Mouse (Mus musculus) neural tube, embryonic 12.5 days (tissue): Measurements from ENCODE around the gene Cyp2u1. TPM values are rescaled to one million over a fixed set of nuclear protein-coding genes. Genes with fewer than 3 reads are reported as not detected.
A peak's percentile ranks its signal among the peaks of the same experiment; 100 is the strongest.

ENCODE experiments used
- ATAC-seq: fragments of 200-750 bp; cut with Nextera tagmentation; 2 replicates; pipeline ENCODE4 v1.8.0; 2017; ENCODE audit warnings: low read depth, mild to moderate bottlenecking, moderate TSS enrichment, moderate library complexity; ENCODE audit not compliant: low FRiP score
- H3K27ac ChIP-seq: fragments of 300-500 bp; sonication (generic); 2 replicates; pipeline ENCODE4 v1.5.1; 2016
- H3K27me3 ChIP-seq: fragments of 300-500 bp; sonication (generic); replicated peaks from 2 replicates; pipeline ENCODE4 v1.6.1; 2016; ENCODE audit warnings: mild to moderate bottlenecking
- H3K36me3 ChIP-seq: fragments of 300-500 bp; sonication (generic); 2 replicates; pipeline ENCODE4 v1.6.1; 2016; ENCODE audit warnings: mild to moderate bottlenecking
- H3K4me1 ChIP-seq: fragments of 300-500 bp; sonication (generic); 2 replicates; pipeline ENCODE4 v1.6.1; 2016
- H3K4me2 ChIP-seq: fragments of 300-500 bp; sonication (generic); replicated peaks from 2 replicates; pipeline ENCODE4 v1.6.1; 2016; ENCODE audit warnings: mild to moderate bottlenecking
- H3K4me3 ChIP-seq: fragments of 300-500 bp; sonication (generic); 2 replicates; pipeline ENCODE4 v1.5.1; 2016
- H3K9ac ChIP-seq: fragments of 300-500 bp; sonication (generic); 2 replicates; pipeline ENCODE4 v1.6.1; 2016; ENCODE audit warnings: mild to moderate bottlenecking
- H3K9me3 ChIP-seq: fragments of 300-500 bp; sonication (generic); 2 replicates; pipeline ENCODE4 v1.6.1; 2016; ENCODE audit warnings: mild to moderate bottlenecking
- WGBS: fragments of 180-500 bp; shearing (Covaris S2); methylation state at CpG from one replicate; pipeline ENCODE4 v1.1.7; 2016; 5-methylcytosine and 5-hydroxymethylcytosine counted together
- polyA plus RNA-seq: library from polyadenylated mRNA; unstranded; fragments of >200 nt; fragmentation: Nextera tagmentation; extraction: Ambion mirVana; gene quantifications from 2 replicates; pipeline ENCODE4 v1.2.1, GENCODE M21; 2016

The Cyp2u1 gene
- polyA plus RNA-seq, 1 experiment from 2014 or later = 4.3 TPM

DNA sequence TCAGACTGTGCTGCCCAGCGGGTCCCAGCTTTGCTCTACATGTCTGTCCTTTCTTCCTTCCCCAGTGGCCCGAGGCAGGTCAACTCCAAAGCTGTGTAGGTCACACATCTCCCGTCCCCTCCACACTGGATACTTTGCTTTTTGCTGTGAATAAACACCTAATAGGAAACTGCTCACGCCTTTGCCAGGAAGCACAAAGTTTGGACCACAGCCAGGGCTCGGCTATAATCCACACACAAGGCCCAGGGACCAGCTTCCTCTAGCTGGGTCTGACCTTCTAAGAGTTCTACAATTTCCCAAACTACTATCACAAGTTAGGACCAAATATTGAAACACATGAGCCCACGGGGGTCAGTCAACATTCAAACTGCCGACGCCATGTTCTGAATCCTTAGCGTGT lies 3.9 kb downstream of the Cyp2u1 start:
- WGBS = 87% methylated on average over 9 of the region's 9 CpGs
- ATAC-seq = no peak
- Histone ChIP-seq H3K4me3 (no peak overlapping the region), H3K9ac (no peak overlapping the region), H3K4me1 (0 out of 2 replicates have a peak, but pooled peaks cover 4% of the 10 kb centered on the region), H3K27ac (no peak overlapping the region), H3K27me3 (no peaks in the 10 kb centered on the region; the same call in 1 of the 2 replicates), H3K36me3 (no peaks in the 10 kb centered on the region), H3K4me2 (no peak overlapping the region), H3K9me3 (no peaks in the 10 kb centered on the region)

DNA sequence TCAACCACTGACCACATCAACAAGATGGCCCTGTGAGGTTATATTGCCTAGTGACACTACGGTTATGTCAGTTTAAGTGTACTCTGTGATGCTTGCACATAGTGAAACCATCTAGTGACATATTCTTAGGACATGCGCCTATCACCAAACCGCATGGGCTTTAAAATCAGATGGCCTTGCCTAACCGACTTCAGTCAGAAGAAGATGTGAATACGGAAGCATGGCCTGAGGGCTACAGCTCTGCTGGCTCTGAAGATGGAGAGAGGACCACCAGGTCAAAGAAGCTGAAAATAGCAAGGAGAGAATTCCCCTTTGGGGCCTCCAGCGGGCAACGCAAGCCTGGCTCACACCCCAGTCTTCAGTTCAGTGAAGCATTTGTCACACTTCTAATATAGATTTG lies 6.1 kb downstream of the Cyp2u1 start:
- Histone ChIP-seq H3K9ac (no peak overlapping the region), H3K9me3 (no peaks in the 10 kb centered on the region), H3K27me3 (no peaks in the 10 kb centered on the region), H3K4me3 (no peak overlapping the region), H3K27ac (no peak overlapping the region), H3K36me3 (no peaks in the 10 kb centered on the region), H3K4me1 (0 out of 2 replicates have a peak, but pooled peaks cover 3% of the 10 kb centered on the region), H3K4me2 (no peak overlapping the region)
- no peak for ATAC-seq
- WGBS = 90% methylated on average over 7 of the region's 7 CpGs

DNA sequence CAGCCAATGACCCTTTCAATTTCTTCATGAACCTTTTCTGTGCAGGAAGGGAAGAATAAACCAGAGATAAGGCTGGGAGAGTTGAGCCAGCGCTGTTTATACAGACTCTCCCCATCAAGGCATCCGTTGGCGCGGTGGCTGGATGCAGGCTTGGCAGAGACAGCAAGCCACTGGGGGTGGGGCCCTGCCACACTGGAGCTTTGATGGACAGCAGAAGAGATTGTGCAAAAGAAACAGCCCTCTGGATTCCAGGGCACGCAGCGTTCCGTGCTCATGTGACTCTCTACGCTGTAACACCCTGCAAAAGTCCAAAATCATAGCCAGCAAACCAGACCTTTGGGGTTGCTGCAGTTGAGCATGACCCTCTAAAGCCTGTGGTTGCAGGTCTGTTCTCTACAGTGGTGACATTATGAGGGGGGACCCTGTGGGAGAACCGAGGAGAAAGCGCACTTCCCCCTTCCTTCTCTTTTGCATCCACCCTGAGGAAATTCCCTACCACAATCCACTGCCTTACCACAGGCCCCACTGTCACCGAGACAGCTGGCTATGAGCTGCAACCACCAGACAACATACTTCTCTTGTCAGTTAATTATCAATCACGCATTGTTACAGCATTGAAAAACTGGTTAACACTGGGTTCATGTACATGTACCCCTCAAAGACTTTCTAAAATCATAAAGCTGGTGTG lies 7.4 kb downstream of the Cyp2u1 start:
- Histone ChIP-seq H3K9me3 (no peaks in the 10 kb centered on the region), H3K4me2 (no peak overlapping the region), H3K4me1 (no peaks in the 10 kb centered on the region), H3K27me3 (no peaks in the 10 kb centered on the region), H3K9ac (no peak overlapping the region), H3K36me3 (no peaks in the 10 kb centered on the region), H3K27ac (no peak overlapping the region), H3K4me3 (no peak overlapping the region)
- 94% methylated on average over 12 of the region's 12 CpGs for WGBS
- ATAC-seq = no peak

DNA sequence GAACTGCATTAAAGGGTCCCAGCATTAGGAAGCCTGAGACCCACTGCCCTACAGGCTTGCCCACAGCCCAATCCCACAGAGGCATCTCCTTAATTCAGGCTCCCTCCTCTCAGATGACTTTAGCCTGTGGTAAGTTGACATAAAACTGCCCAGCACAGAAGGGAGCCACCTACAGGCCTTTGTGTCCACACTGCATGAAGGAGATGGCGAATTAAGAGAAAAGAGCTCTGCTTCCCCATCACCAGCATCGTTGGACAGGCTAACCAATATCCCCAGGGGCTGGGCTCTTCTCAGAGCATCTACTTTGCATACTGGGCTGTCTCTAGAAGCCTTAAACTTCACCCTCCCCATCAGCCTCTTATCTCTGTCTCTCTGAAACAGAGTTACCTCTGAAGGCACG lies 8.5 kb downstream of the Cyp2u1 start:
- Histone ChIP-seq H3K27ac (no peak overlapping the region), H3K4me1 (0 out of 2 replicates have a peak, but pooled peaks cover 4% of the 10 kb centered on the region), H3K36me3 (no peaks in the 10 kb centered on the region), H3K27me3 (no peaks in the 10 kb centered on the region), H3K4me3 (no peak overlapping the region), H3K4me2 (no peak overlapping the region), H3K9ac (no peak overlapping the region), H3K9me3 (no peaks in the 10 kb centered on the region)
- WGBS = 57% methylated on average over 3 of the region's 3 CpGs
- no peak for ATAC-seq

DNA sequence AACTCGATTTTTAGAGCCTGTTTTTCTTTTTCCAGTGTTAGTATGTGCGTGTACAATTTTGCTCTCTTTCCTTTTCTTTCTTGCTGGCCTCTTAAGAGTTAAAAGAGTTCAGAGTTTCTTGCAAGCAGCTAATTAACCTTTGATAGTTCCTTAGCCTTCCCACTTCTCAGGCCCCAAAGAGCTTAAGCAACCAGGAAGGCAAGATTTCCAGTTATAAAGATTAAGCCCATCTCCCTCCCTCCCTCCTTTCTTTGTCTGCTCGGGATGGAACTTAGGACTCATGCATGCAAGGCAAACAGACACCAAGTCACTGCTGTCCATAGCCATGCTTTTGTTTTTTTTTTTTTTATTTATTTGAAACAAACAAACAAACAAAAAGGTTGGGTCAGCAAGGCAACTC lies 10.1 kb downstream of the Cyp2u1 start:
- Histone ChIP-seq H3K27me3 (no peaks in the 10 kb centered on the region), H3K4me2 (no peak overlapping the region), H3K9ac (no peak overlapping the region), H3K27ac (no peak overlapping the region), H3K36me3 (no peaks in the 10 kb centered on the region), H3K9me3 (no peaks in the 10 kb centered on the region), H3K4me1 (0 out of 2 replicates have a peak, but pooled peaks cover 4% of the 10 kb centered on the region), H3K4me3 (no peak overlapping the region)
- 87% methylated on average over 3 of the region's 3 CpGs for WGBS
- no peak for ATAC-seq

DNA sequence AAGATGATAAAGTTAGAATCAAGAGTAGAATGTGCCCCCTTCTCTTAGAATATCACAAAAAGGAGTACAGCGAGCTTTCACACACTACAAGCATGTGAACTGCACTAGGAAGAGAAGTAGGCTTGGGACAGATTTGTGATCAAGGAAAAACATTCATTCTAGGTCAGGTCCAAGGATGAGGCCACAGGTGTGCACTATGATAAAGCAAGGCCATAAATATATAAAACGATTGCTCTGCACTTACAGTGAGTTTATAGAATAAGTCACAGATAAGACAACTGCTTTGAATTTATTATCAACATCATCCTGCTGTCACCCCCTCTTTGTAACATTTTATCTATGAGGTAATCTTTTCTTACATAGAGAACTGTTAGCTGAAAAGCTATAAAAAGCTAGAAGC lies 10.7 kb downstream of the Cyp2u1 start:
- H3K4me3 ChIP-seq = no peak overlapping the region
- no peaks in the 10 kb centered on the region for H3K27me3 ChIP-seq
- no peak for ATAC-seq
- 86% methylated on average over 2 of the region's 2 CpGs for WGBS
- 0 out of 2 replicates have a peak, but pooled peaks cover 4% of the 10 kb centered on the region for H3K4me1 ChIP-seq
- H3K36me3 ChIP-seq = no peaks in the 10 kb centered on the region
- no peak overlapping the region for H3K4me2 ChIP-seq
- no peaks in the 10 kb centered on the region for H3K9me3 ChIP-seq
- H3K27ac ChIP-seq = no peak overlapping the region
- no peak overlapping the region for H3K9ac ChIP-seq

DNA sequence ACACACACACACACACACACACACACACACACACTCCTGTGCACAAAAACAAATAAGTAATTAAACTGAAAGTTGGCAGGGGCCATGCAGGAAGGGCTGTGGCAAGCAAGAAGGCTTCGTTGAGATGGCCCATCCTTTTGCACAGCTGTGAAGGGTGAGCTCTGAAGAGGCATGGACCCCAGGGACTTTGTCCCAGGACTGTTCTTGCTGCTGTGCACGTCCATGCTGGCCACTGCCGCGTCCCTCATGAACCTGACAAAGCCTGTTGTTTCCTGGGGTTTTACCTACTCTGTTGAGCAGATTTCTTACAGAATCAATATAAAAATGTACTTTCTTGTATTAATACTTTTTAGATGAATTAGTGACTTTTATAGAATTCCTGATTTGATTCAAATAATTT lies 11.1 kb downstream of the Cyp2u1 start:
- no peaks in the 10 kb centered on the region for H3K9me3 ChIP-seq
- no peak overlapping the region for H3K4me3 ChIP-seq
- no peak overlapping the region for H3K9ac ChIP-seq
- no peaks in the 10 kb centered on the region for H3K27me3 ChIP-seq
- H3K36me3 ChIP-seq = no peaks in the 10 kb centered on the region
- H3K27ac ChIP-seq = no peak overlapping the region
- ATAC-seq = no peak
- H3K4me1 ChIP-seq = 0 out of 2 replicates have a peak, but pooled peaks cover 4% of the 10 kb centered on the region
- H3K4me2 ChIP-seq = no peak overlapping the region
- 91% methylated on average over 4 of the region's 4 CpGs for WGBS

DNA sequence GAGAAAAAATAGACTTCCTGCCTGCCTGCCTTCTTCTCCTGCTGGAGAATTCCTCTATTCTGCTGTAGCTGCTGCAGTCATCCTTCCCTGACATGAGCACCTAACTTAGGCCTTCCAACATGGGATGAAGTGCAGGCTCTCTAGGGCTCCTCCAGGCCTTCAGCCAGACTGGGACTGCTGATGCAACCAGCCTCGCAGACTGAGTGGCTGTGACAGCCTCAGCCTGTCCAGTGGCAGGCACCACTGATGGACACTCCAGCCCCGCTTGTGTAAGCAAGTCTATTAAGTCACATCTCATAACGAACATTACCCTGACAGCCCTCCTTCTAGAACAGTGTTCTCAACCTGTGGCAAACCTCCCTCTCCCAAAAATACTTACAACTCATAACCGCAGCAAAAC lies 28.9 kb downstream of the Cyp2u1 start:
- peaks cover 10% of the 10 kb centered on the region; the same call in 1 of the 2 replicates for H3K4me1 ChIP-seq
- no peak overlapping the region for H3K4me2 ChIP-seq
- no peak overlapping the region for H3K4me3 ChIP-seq
- 92% methylated on average over 4 of the region's 4 CpGs for WGBS
- no peak overlapping the region for H3K9ac ChIP-seq
- peaks cover 8% of the 10 kb centered on the region; the same call in 1 of the 2 replicates for H3K9me3 ChIP-seq
- H3K27me3 ChIP-seq = no peaks in the 10 kb centered on the region
- no peak for ATAC-seq
- H3K27ac ChIP-seq = no peak overlapping the region
- H3K36me3 ChIP-seq = no peaks in the 10 kb centered on the region

DNA sequence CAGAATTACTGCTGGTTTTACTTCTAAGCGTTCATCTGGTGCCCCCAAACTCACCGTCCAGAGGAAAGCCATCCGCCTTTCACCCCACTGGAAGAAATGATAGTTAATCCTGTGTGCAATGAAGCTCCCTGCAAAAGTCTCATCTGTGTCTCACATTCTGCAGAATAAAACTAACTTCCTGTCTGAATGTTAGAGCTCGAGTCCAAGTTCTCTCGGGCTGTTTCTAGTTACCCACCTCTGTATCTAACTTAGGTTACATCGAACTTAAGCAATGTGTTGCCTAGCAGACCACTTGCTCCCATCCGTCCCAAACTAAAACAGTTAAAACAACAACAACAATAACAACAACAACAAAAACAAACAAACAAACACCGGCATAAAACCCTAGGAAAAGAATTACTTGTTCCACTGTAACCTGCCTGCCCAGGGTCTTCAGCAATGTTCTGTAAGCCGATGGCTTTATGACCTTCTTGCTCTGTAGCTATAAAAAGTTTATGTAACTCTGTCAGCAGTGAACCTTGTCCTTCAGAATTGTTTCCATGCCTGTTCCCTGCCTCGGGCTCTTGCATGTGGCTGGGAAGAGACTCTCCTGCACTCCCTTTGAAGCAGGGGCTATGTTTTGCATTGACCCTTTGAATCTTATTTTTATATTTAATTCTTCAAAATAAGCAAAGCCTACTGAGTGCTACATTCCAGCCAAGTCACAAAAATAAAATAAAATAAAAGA lies 30.5 kb downstream of the Cyp2u1 start:
- 57% methylated on average over 10 of the region's 10 CpGs for WGBS
- peak overlapping the region; percentile 83 for H3K4me2 ChIP-seq
- no peaks in the 10 kb centered on the region for H3K27me3 ChIP-seq
- ATAC-seq = no peak
- H3K9ac ChIP-seq = no peak overlapping the region
- H3K27ac ChIP-seq = no peak overlapping the region
- no peaks in the 10 kb centered on the region for H3K36me3 ChIP-seq
- peaks cover 10% of the 10 kb centered on the region; the same call in 1 of the 2 replicates for H3K4me1 ChIP-seq
- no peaks in the 10 kb centered on the region for H3K9me3 ChIP-seq
- H3K4me3 ChIP-seq = peak overlapping the region; percentile 49

DNA sequence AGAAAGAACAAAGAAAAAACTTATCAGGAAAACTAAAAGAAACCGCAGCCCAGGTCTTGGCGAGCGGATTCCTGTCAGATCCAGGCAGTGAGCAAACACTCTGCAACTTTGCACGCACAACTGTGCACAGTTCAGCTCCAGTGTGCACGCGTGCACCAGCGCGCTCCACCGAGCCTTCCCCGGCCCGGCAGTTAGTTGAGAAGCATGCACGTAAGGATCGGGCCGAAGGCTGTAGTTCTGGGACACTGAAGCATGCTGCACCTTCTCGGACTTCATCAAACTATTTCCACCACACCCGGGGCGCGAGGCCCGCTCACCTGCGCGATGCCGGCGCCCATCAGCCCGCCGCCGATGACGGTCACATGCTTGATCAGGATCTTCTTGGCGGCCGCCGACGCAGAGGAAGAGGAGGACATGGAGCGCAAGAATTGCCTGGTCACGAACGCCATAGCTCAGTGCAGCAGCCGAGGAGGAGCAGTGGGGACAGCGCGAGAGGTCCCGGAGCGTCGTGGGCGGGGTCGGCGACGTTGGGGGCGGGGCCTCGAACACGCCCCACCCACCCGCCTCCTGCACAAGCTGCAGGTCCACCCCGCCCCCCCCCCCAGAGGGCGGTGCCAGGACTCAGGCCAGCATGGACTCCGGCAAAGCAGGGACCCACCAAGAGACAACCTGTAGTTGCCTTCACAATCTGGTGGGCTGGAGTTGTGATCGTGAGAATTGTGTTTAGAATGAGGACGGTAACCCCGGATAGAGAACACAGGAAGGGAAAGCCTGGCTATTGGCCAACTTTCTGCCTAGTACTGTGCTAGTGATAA lies 31.3 kb downstream of the Cyp2u1 start, which contains the start of gene Hadh:
TSS of gene Hadh (minus strand) at position 543 of the 815 bp plus-strand sequence.
- Histone ChIP-seq H3K4me1 (peaks cover 10% of the 10 kb centered on the region; the same call in 1 of the 2 replicates), H3K9ac (peak within 1 kb of the TSS; percentile 50), H3K9me3 (no peaks in the 10 kb centered on the region), H3K27ac (no peak within 1 kb of the TSS), H3K27me3 (no peaks in the 10 kb centered on the region), H3K36me3 (no peaks in the 10 kb centered on the region), H3K4me2 (peak within 1 kb of the TSS; percentile 83), H3K4me3 (peak within 1 kb of the TSS; percentile 49)
- ATAC-seq = peak; percentile 93
- WGBS = under 1% methylated on average over 54 of the region's 54 CpGs

DNA sequence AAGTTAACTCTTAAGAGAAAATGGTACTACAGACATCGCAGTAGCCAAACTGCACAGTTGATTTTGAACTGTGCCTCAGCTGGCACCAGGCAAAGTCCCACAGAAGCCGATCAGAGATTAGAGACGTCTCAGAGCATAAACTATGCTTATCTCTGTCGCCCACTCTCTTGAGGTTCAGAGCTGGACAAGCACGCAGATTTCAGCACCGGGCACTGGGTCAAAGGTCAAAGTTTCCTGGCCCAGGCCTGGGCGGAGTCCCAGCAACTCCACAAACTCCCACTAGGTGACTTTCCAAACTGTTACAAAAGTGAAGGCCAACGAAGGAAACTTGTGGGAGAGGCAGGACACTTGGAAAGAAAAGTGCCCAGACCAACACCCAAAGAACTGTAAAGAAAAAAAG lies 31.9 kb downstream of the Cyp2u1 start:
- peak overlapping the region; percentile 50; the same call in 1 of the 2 replicates for H3K9ac ChIP-seq
- peak overlapping the region; percentile 49 for H3K4me3 ChIP-seq
- no peaks in the 10 kb centered on the region for H3K36me3 ChIP-seq
- no peaks in the 10 kb centered on the region for H3K9me3 ChIP-seq
- H3K27me3 ChIP-seq = no peaks in the 10 kb centered on the region
- no peak overlapping the region for H3K27ac ChIP-seq
- peaks cover 10% of the 10 kb centered on the region; the same call in 1 of the 2 replicates for H3K4me1 ChIP-seq
- peak; percentile 62 for ATAC-seq
- WGBS = 14% methylated on average over 8 of the region's 8 CpGs
- H3K4me2 ChIP-seq = peak overlapping the region; percentile 83

DNA sequence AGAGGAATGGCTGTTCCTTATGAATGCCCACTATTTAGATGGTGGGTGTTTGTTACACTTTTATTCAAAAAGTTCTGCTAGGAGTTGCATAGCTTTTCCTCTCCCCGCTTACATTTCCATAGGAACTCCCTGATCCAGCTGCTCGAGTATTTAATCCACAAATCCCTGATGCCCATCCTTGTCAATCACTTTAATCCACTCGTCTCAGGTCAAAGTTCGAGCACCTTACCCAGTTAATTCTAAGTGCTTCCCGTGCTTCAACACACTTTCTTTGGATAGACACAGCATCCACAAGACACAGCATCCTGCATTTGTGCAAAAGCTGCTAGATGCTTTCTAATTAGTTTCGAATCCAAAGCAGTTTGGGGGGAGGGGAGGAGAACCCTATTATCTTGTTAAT lies 32.6 kb downstream of the Cyp2u1 start:
- H3K27me3 ChIP-seq = no peaks in the 10 kb centered on the region
- H3K36me3 ChIP-seq = no peaks in the 10 kb centered on the region
- H3K4me3 ChIP-seq = no peak overlapping the region
- no peaks in the 10 kb centered on the region for H3K9me3 ChIP-seq
- 64% methylated on average over 6 of the region's 6 CpGs for WGBS
- peaks cover 10% of the 10 kb centered on the region; the same call in 1 of the 2 replicates for H3K4me1 ChIP-seq
- no peak overlapping the region for H3K9ac ChIP-seq
- ATAC-seq = no peak
- H3K4me2 ChIP-seq = peak overlapping the region; percentile 83
- H3K27ac ChIP-seq = no peak overlapping the region
